Mouse (Mus musculus) cerebral cortex, adult 2 months (tissue): ENCODE data around the gene Gm15217.

Source experiments
- WGBS: fragments of 180-500 bp; shearing (Covaris S2); methylation state at CpG from one replicate; pipeline ENCODE4 v1.1.7; 2018; 5-methylcytosine and 5-hydroxymethylcytosine counted together

Gm15217 gene

DNA sequence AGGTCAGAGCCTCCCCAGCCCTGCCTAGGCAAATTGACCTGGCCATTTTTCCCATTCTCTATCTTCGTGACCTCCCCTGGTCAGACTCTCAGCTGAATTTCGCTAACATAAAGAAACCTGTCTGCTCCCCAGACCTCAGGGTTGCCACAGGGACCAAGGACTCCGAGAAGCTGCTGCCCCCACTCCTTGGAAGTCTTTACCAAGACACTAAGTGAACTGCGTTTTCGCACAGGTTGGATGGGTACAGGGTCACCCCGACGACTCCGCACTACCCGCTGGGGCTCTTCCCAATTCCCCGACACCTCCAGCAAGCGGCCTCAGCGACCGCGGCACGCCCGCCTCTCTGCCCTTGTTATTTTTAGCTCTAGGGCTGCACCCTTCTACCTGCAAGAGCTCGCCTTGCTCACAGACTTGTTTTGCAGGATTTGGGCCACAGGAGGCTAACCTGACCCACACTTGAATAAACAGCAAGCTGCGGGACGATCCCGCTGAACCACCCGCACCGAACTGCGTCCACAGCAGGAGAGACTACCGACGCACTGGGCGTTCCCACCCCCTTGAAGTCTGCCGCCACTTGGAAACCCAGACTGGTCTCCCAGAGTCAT lies 19.0 kb downstream of the Gm15217 start:
- 14% methylated on average over 27 of the region's 27 CpGs for WGBS

DNA sequence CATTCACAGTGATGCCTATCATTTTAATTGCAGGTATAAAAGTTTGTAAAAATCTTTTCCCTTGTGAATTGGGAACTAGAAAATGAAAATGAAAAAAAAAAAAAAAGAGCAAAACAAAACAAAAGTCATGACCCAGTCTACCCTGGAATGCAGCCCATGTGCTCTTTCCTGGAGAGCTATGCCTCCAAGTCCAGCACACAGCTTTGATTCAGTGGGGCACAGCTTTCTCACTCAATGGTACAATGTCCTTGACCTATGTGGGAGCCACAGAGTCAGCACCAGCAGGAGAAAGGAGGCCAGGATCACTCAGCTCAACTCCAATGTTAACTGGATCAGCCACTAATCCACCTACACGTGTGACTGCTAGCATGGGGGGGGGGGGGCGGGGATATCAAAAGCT lies 20.7 kb downstream of the Gm15217 start:
- WGBS: 65% methylated on average over 2 of the region's 2 CpGs

DNA sequence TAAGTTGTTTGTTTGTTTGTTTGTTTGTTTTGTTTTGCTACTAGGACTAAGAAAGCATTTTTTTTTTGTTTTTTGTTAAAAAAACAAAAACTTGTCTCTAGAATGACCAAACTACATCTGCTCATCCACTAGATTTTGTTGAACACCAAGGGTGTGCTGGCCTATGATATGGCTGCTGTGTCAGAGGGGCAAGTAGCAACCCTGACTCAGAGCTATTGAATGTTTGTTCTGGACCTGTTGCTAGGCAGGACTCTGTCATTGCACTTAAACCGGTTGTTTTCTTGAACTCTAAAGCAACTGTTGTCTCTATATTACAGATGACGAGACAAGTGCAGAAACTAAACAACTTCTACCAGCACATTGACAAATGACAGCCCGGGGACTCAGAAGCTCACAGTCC lies 29.1 kb downstream of the Gm15217 start:
- WGBS: 80% methylated on average over 3 of the region's 3 CpGs

DNA sequence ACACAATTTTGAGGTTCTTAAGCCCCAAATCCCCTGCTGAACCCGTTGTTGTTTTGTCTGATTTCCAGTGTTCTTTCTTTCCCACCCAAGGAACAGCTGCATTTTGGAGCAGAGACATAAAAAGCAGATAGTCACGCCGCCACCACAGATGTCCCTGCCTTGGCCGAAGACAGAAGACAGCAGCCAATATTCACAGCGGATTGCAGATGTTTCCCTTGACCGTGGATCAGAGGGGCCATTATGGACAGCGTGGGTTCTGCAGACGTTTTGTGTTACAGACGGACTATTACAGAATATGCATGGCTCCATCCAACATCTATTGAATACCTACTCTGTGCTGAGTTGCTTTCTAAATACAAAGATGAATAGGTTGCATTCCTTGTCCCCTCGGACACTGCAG lies 29.8 kb downstream of the Gm15217 start:
- 72% methylated on average over 10 of the region's 10 CpGs for WGBS

DNA sequence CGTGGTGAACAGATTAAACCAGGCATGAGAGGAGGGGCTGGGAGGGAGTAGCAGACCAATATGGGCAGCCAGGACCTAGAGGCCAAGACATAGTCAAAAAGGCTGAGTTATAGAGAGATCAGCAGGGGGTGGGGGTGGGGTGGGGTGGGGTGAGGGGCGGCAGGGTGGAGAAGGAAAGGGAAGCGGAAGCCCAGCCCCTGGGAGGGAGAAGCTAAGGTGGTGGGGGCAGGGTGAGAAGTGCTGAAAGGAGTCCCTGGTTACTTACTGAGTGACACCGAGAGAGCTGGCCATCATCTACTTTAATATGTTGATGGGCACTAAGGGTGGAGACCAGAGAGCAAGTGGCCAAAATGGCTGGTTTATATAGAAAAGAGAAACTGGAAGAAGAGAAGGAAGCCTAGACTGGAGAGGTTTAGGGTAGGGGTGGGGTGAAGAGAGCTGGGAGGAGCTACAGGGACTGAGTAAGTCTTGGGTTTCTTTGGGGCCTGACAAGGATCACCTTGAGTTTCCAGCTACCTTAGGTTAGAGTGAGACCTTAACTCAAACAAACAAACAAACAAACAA lies 31.4 kb downstream of the Gm15217 start:
- 76% methylated on average over 4 of the region's 4 CpGs for WGBS

DNA sequence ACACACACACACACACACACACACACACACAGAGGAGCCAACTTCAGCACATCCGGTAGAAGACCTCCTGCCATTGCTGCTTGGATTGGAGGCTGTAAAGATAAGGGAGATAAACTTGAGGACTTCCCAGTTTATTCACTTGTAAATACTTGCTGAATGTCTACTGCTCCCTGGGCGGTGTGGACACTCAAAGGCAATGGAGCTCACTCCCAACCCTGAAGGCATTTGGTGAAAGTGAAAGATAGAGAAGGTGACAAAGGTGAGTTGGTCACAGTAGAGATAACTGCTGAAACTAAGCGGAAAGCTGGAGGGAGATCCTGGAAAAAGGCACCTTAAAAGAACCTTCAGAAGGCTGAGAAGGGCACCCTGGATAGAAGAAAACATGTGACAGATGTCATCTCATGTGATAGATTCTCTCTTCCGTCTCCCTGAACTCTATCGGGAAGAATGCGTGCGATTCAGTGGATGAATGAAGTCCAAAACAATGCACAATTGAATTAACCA lies 33.3 kb downstream of the Gm15217 start:
- 91% methylated on average over 7 of the region's 7 CpGs for WGBS

DNA sequence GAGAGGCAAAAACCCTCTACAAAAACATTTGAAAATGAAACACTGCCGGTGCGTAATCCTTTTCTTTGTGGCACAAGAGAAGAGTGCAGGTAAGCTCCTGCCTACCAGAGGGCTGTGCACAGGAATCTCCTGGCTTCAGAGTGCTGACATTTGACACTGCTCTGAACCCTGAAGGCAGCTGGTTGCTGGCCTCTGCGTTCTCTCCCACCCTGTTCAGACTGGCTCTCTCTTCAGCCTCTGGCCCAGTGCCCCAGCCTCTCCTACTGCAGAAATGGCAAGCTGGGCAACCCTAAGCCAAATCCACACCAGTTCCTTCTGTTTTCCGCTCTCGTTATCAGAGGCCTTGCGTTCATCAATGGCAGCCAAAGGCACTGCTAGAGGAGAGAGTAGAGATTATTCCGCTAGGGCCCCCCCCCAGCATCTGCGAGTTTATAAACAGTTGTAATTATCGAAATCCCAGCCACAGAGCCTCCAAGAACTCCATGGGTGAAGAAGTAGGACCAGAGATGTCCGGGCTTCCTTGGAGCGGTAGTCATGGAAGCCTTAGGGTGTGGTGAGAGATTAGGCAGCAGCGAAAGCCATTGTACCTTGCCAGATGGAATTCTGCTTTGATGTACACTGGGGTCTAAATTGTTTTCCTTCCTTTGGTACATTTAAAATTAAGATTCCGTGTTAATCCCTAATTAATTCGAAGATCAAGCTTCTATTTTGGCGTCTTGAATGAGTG lies 39.3 kb downstream of the Gm15217 start:
- WGBS: 70% methylated on average over 15 of the region's 15 CpGs

DNA sequence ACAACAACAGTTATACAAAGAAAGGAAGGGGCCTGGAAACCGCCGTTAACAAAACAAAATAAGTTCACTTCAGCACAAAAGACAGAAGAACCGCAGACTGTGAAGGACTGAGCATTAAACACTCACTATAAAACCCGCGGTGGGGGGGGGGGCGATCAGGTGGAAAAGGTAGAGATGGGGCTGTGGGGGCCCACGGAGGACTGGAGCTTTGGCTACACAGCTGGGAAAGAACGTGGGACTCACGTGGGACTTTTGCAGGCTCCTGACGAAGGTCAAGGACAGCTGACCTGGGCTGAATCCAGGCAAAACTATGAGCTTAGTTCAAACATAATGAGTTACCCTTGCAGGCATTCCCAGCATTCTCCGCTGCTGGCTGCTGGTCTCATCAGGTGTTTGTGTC lies 40.1 kb downstream of the Gm15217 start:
- WGBS: 42% methylated on average over 11 of the region's 11 CpGs

DNA sequence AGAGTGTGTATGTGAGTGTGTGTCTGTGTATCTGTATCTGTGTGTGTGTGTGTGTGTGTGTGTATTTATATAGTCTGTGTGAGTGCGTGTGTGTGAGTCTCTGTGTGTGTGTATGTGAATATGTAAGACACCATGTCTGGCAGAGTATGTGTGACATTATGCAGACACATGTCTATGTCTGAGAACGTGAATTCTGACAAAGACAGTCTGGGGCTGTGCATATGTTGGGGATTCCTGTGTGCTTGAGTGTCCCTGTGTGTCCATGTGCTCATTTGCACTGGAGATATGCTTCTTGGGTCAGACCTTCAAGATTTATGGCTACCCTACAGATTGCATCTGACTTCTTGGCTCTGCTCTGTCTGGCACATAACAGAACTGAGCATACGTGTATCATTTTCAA lies 42.6 kb downstream of the Gm15217 start:
- whole genome bisulfite sequencing: 85% methylated on average over 3 of the region's 3 CpGs

DNA sequence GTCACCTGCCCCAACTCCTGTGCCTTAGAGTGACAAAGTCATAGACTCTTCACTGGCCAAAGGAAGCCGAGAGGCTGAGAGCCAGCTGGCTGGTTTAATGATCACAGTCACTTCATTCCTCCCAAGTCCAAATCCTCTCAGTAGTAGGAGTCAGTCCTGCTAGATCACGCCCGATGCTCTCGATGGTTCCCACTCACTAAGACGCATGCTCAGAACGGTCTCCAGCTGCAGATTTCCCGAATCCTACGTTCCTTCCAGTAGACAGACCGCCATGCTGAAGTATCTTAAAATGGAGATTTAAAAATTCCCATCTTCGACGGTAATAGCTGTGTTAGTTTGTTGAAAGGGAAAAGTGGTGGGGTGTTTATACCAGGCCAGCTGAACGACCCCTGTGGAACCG lies 48.0 kb downstream of the Gm15217 start:
- WGBS: 95% methylated on average over 13 of the region's 13 CpGs

DNA sequence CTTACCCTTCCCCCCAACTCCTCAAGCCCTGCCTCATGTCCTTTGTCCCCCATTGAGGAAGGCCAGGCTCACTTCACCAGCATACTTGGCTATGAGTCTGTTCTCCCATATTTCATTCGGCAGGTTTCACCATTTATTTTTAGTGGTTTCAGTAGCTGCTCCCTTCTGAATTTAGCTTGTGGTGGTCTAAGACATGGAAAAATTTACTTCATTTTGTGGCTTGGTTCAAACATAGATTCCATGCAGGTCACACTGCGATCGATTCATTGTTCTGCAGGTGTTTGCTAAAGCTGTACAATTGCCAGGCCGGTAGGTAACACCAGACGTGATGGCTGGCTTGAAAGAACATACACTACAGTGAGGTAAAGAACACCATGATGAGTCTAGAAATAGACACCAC lies 51.0 kb downstream of the Gm15217 start:
- WGBS: 91% methylated on average over 5 of the region's 5 CpGs
